Mouse (Mus musculus): ENCODE results near the gene Rbm25. TPM values are rescaled to one million over a fixed set of nuclear protein-coding genes. Genes with fewer than 3 reads are reported as not detected.

Gene Rbm25
- polyA plus RNA-seq, 1 experiment from 2014 or later: 197 TPM

DNA sequence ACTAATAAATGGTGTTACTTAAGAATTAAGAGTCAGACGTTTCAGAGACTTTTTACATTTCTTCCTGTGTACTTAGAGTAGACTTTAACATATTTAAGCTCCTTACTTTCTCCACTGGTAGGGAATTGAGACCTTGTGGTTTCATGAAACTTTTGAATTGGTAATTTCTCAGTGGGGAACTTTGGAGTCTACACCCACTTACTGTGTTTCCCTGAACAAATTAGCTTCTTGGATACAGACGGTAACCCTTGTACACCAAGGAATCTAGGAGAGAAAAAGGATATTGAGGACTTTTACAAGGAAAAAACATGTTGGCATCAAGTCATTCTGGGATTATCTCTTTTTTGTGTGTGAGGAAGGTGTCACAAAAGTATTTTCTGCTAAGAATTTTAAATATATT lies 2.8 kb downstream of the Rbm25 start:
- 45% methylated on average over 2 of the region's 2 CpGs for whole genome bisulfite sequencing
- no peak overlapping the region for H3K27ac ChIP-seq
- H3K4me1 ChIP-seq (replicated peaks; ENCODE audit: control insufficient read depth, insufficient read depth, low read length): peaks cover 12% of the 10 kb centered on the region
- H3K4me2 ChIP-seq (replicated peaks): peak overlapping the region; percentile 76
- peak overlapping the region; percentile 94 for H3K4me3 ChIP-seq (replicated peaks; ENCODE audit: low read length)
- no peak for ATAC-seq (ENCODE audit: low FRiP score)
- peaks cover 30% of the 10 kb centered on the region for H3K36me3 ChIP-seq (replicated peaks; ENCODE audit: control insufficient read depth, insufficient read depth)
- no peaks in the 10 kb centered on the region for H3K9me3 ChIP-seq (ENCODE audit: control insufficient read depth, low read length)
- H3K27me3 ChIP-seq (ENCODE audit: control insufficient read depth, insufficient read depth, low read length): no peaks in the 10 kb centered on the region
- DNase-seq (ENCODE audit: low spot score): no peak
- peak overlapping the region; percentile 97; the same call in 1 of the 2 replicates for H3K9ac ChIP-seq

DNA sequence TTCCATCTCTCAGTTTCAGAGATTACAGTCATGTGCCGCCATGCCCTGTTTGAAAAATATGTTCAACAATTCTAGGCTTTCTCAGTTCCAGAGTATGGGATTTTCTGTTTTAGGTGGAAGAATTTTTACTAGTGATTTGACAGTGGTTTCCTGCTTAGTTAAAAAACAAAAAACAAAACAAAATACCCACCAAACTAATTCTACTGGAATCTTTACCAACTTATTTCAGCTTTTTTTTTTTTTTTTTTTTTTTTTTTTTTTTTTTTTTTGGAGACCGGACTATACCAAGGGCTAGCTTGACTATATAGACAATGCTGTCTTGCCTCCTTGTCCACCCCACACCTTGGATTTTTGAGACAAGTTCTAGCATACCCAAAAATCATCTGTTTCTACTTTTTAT lies 10.2 kb downstream of the Rbm25 start:
- DNase-seq (ENCODE audit: low spot score) (no peak), ATAC-seq (ENCODE audit: low FRiP score) (no peak)
- no peak overlapping the region for H3K27ac ChIP-seq
- H3K4me3 ChIP-seq (replicated peaks; ENCODE audit: low read length): no peak overlapping the region
- H3K4me2 ChIP-seq (replicated peaks): no peak overlapping the region
- H3K9ac ChIP-seq: no peak overlapping the region
- no peaks in the 10 kb centered on the region for H3K27me3 ChIP-seq (ENCODE audit: control insufficient read depth, insufficient read depth, low read length)
- no peaks in the 10 kb centered on the region for H3K9me3 ChIP-seq (ENCODE audit: control insufficient read depth, low read length)
- peaks cover 74% of the 10 kb centered on the region for H3K36me3 ChIP-seq (replicated peaks; ENCODE audit: control insufficient read depth, insufficient read depth)
- 98% methylated on average over 2 of the region's 2 CpGs for WGBS
- H3K4me1 ChIP-seq (replicated peaks; ENCODE audit: control insufficient read depth, insufficient read depth, low read length): no peaks in the 10 kb centered on the region

DNA sequence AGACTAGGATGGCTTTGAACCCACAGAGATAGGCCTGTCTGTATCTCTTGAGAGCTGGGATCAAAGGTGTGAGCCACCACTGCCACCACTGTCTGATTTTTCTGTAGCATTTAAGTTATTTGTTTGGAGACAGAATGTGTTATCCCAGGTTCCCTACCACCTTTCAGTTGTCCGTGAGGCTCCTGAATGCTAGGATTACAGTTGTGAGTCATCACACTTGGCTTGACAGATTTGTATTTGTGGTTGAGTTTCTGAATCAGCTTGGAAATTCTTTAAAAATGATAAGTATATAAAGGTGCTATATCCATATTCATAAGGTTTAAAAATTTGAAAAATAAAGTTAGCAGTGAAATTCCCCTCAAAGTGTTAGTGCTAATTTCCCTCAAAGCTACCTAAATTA lies 12.1 kb downstream of the Rbm25 start:
- Histone ChIP-seq H3K27ac (no peak overlapping the region), H3K9me3 (ENCODE audit: control insufficient read depth, low read length) (no peaks in the 10 kb centered on the region), H3K36me3 (replicated peaks; ENCODE audit: control insufficient read depth, insufficient read depth) (peaks cover 73% of the 10 kb centered on the region), H3K27me3 (ENCODE audit: control insufficient read depth, insufficient read depth, low read length) (no peaks in the 10 kb centered on the region), H3K4me3 (replicated peaks; ENCODE audit: low read length) (no peak overlapping the region), H3K9ac (no peak overlapping the region), H3K4me1 (replicated peaks; ENCODE audit: control insufficient read depth, insufficient read depth, low read length) (no peaks in the 10 kb centered on the region), H3K4me2 (replicated peaks) (no peak overlapping the region)
- 87% methylated on average over 1 of the region's 1 CpGs for WGBS
- no peak for ATAC-seq (ENCODE audit: low FRiP score)
- no peak for DNase-seq (ENCODE audit: low spot score)

DNA sequence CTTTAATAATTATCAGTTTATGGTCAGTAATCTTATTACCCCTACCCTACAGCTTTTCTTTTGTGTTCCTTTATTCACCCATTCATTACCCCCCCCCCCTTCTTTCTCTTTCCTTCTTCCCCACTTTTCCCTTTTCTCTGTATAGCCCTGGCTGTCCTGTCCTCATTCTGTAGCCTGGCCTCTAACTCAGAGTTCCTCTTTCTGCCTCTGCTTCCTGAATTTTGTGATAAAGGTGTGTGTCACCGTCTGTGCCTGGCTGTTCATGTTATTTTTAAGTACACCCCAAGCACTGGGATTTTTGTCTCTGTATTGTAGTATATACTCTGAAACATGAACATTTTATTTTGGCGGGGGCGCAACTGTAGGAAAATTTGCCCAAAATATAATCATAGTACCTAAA lies 19.3 kb downstream of the Rbm25 start:
- H3K4me1 ChIP-seq (replicated peaks; ENCODE audit: control insufficient read depth, insufficient read depth, low read length): no peaks in the 10 kb centered on the region
- H3K4me2 ChIP-seq (replicated peaks): no peak overlapping the region
- no peaks in the 10 kb centered on the region for H3K27me3 ChIP-seq (ENCODE audit: control insufficient read depth, insufficient read depth, low read length)
- H3K27ac ChIP-seq: no peak overlapping the region
- DNase-seq (ENCODE audit: low spot score) (no peak), ATAC-seq (ENCODE audit: low FRiP score) (no peak)
- H3K9ac ChIP-seq: no peak overlapping the region
- H3K9me3 ChIP-seq (ENCODE audit: control insufficient read depth, low read length): no peaks in the 10 kb centered on the region
- WGBS: 98% methylated on average over 3 of the region's 3 CpGs
- H3K36me3 ChIP-seq (replicated peaks; ENCODE audit: control insufficient read depth, insufficient read depth): peaks cover 84% of the 10 kb centered on the region
- H3K4me3 ChIP-seq (replicated peaks; ENCODE audit: low read length): no peak overlapping the region

DNA sequence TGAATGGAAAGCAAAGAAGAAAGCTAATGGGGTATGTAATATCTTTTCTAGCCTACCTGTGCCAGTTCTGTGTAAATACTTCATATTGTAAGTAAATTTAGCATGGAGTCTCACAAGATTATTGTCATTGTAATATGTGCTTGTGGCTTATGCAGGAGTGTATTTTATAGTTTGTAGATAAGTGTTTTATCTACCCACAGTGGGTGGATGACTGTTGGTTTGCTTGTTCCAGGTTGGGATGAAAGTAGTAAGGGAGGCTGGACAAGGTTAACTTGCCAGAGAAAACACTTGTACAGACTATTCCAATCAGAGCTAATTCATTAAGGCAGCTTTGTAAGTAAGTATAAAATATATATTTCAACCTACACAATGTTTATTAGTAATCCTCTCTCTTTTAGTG lies 20.4 kb downstream of the Rbm25 start:
- DNase-seq (ENCODE audit: low spot score): no peak
- no peaks in the 10 kb centered on the region for H3K9me3 ChIP-seq (ENCODE audit: control insufficient read depth, low read length)
- H3K27ac ChIP-seq: no peak overlapping the region
- peaks cover 84% of the 10 kb centered on the region for H3K36me3 ChIP-seq (replicated peaks; ENCODE audit: control insufficient read depth, insufficient read depth)
- ATAC-seq (ENCODE audit: low FRiP score): no peak
- H3K4me1 ChIP-seq (replicated peaks; ENCODE audit: control insufficient read depth, insufficient read depth, low read length): no peaks in the 10 kb centered on the region
- no peak overlapping the region for H3K4me2 ChIP-seq (replicated peaks)
- H3K4me3 ChIP-seq (replicated peaks; ENCODE audit: low read length): no peak overlapping the region
- no peak overlapping the region for H3K9ac ChIP-seq
- no peaks in the 10 kb centered on the region for H3K27me3 ChIP-seq (ENCODE audit: control insufficient read depth, insufficient read depth, low read length)

DNA sequence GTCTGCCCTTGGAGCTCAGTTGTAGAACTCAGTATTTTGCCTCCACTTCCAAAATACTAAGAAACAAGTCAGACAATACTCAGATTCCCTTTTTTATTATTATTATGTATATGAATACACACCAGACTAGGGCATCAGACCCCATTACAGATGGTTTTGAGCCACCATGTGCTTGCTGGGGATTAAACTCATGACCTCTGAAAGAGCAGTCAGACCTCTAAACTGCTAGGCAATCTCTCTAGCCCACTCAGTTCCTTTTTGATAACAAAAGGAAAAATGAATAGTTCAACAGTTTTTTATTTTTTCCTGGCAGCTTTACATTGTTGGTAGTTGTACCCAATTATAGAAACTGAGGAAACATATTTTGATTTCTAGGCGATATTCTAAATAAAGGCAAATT lies 54.4 kb downstream of the Rbm25 start:
- WGBS: 98% methylated on average over 1 of the region's 1 CpGs
- ATAC-seq (ENCODE audit: low FRiP score) (no peak), DNase-seq (ENCODE audit: low spot score) (no peak)

DNA sequence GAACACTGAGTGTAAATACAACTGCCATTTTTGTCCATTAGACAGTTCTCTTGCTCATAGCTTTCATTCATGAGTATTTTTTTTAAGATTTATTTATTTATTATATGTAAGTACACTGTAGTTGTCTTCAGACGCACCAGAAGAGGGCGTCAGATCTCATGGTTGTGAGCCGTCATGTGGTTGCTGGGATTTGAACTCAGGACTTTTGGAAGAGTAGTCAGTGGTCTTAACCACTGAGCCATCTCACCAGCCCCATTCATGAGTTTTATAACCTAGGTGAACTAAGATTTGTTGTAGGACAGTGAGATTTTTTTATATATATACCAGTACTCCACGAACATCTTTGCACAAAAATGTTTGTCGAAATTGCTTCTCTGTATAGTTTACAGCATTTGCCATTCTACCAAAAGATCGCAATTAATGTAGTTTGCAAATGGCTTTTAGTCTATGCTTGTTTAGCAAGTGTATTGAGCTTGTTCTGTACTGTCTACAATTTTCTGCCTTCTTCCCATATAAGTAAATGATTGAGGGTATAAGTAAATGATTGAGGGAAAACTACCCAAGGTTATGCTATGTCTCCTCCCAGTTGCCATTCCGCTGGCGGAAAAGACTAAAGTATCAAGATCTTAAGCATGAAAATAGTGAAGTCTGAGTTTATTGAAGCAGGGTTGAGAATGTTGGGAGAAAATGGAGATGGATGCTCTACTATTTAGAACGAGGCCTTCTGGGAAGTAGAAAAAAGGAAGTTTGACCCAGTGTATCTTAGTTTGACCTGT lies 55.7 kb downstream of the Rbm25 start:
- H3K27ac ChIP-seq: no peak overlapping the region; the same call in 1 of the 2 replicates
- DNase-seq (ENCODE audit: low spot score) (no peak), ATAC-seq (ENCODE audit: low FRiP score) (no peak)
- WGBS: 91% methylated on average over 9 of the region's 9 CpGs
- no peak overlapping the region for H3K4me2 ChIP-seq (replicated peaks)
- H3K27me3 ChIP-seq (ENCODE audit: control insufficient read depth, insufficient read depth, low read length): no peaks in the 10 kb centered on the region
- no peaks in the 10 kb centered on the region for H3K9me3 ChIP-seq (ENCODE audit: control insufficient read depth, low read length)
- peaks cover 21% of the 10 kb centered on the region for H3K4me1 ChIP-seq (replicated peaks; ENCODE audit: control insufficient read depth, insufficient read depth, low read length)
- H3K9ac ChIP-seq: no peak overlapping the region
- no peak overlapping the region for H3K4me3 ChIP-seq (replicated peaks; ENCODE audit: low read length)
- peaks cover 21% of the 10 kb centered on the region for H3K36me3 ChIP-seq (replicated peaks; ENCODE audit: control insufficient read depth, insufficient read depth)

More for the DNA sequence above, 54.4 kb downstream of the Rbm25 start:
- H3K27ac ChIP-seq: no peak overlapping the region
- peaks cover 19% of the 10 kb centered on the region for H3K4me1 ChIP-seq (replicated peaks; ENCODE audit: control insufficient read depth, insufficient read depth, low read length)
- peaks cover 32% of the 10 kb centered on the region for H3K36me3 ChIP-seq (replicated peaks; ENCODE audit: control insufficient read depth, insufficient read depth)
- no peaks in the 10 kb centered on the region for H3K9me3 ChIP-seq (ENCODE audit: control insufficient read depth, low read length)
- no peaks in the 10 kb centered on the region for H3K27me3 ChIP-seq (ENCODE audit: control insufficient read depth, insufficient read depth, low read length)
- no peak overlapping the region for H3K4me3 ChIP-seq (replicated peaks; ENCODE audit: low read length)
- no peak overlapping the region for H3K9ac ChIP-seq
- H3K4me2 ChIP-seq (replicated peaks): no peak overlapping the region

DNA sequence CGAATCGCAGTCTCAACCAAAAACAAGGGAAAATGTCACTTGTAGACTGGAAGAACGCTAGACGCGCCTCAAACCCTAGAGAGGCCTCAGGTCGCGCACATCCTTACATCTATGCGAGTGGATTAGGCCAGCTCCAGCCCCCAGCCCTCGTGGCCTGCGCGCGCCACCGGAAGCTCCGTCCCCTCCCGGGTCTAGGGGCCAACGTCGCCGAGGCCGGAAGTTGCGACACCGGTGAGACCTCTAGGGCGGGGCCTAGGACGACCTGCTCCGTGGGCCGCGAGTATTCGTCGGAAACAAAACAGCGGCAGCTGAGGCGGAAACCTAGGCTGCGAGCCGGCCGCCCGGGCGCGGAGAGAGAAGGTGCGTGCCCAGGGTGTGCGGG lies 56.9 kb downstream of the Rbm25 start, which contains the start of gene Psen1:
TSS of gene Psen1 (plus strand) at position 219 of the 382 bp plus-strand sequence.
- peak; percentile 99 for ATAC-seq (ENCODE audit: low FRiP score)
- peak within 1 kb of the TSS; percentile 70 for H3K4me2 ChIP-seq (replicated peaks)
- H3K36me3 ChIP-seq (replicated peaks; ENCODE audit: control insufficient read depth, insufficient read depth): peaks cover 11% of the 10 kb centered on the region
- DNase-seq (ENCODE audit: low spot score): peak; percentile 94
- peaks cover 21% of the 10 kb centered on the region for H3K4me1 ChIP-seq (replicated peaks; ENCODE audit: control insufficient read depth, insufficient read depth, low read length)
- peak within 1 kb of the TSS; percentile 95 for H3K27ac ChIP-seq
- H3K9me3 ChIP-seq (ENCODE audit: control insufficient read depth, low read length): no peaks in the 10 kb centered on the region
- H3K27me3 ChIP-seq (ENCODE audit: control insufficient read depth, insufficient read depth, low read length): no peaks in the 10 kb centered on the region
- H3K4me3 ChIP-seq (replicated peaks; ENCODE audit: low read length): peak within 1 kb of the TSS; percentile 92
- peak within 1 kb of the TSS; percentile 91 for H3K9ac ChIP-seq
- WGBS: under 1% methylated on average over 38 of the region's 38 CpGs

DNA sequence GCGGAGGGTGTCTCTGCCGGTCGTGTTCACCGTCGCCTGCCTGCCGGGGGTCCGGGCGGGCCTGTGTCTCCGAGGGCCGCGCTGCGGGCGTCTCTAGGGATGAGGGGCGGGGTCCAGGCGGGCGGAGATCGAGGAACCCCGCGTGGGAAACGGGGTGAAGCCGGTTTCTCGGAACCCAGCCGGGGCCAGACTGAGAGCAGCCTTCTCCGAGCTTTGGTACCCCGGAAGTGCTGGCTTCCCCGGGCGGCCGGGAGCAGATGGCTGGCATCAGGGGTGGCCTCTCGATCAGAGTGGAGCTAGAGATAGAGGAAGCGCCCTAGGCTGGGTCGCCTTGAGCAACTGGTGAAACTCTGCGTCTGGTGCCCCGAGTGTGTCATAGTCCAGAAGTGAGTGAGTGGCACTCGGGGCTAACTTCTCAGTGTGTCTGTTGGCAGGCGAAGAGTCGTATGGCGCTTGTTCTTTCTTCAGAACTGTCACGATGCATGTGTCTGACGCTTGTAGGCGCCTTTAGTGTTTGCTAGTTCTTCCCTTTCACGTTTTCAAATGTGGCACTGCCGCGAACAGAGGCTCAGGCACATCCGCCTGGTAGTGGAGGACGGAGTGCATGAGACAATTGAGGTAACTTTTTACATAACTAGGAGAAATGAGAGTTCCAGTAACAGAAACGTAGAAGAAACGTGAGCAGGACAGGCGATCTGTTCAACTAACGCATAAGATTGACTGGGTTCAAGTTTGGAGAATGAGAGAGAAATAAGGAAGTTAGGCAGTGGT lies 57.5 kb downstream of the Rbm25 start:
- Histone ChIP-seq H3K4me1 (replicated peaks; ENCODE audit: control insufficient read depth, insufficient read depth, low read length) (peaks cover 21% of the 10 kb centered on the region), H3K27ac (peak overlapping the region; percentile 95), H3K4me3 (replicated peaks; ENCODE audit: low read length) (peak overlapping the region; percentile 92), H3K27me3 (ENCODE audit: control insufficient read depth, insufficient read depth, low read length) (no peaks in the 10 kb centered on the region), H3K9ac (peak overlapping the region; percentile 91), H3K9me3 (ENCODE audit: control insufficient read depth, low read length) (no peaks in the 10 kb centered on the region), H3K4me2 (replicated peaks) (peak overlapping the region; percentile 70), H3K36me3 (replicated peaks; ENCODE audit: control insufficient read depth, insufficient read depth) (peaks cover 8% of the 10 kb centered on the region)
- peak; percentile 55 for DNase-seq (ENCODE audit: low spot score)
- WGBS: under 1% methylated on average over 42 of the region's 49 CpGs
- ATAC-seq (ENCODE audit: low FRiP score): peak; percentile 86
